Mouse (Mus musculus): ENCODE data around the gene Clnk. TPM values are rescaled to one million over a fixed set of nuclear protein-coding genes. Genes with fewer than 3 reads are reported as not detected.
A peak's percentile ranks its signal among the peaks of the same experiment; 100 is the strongest.

Clnk gene
- polyA plus RNA-seq, 1 experiment from 2014 or later, result 0.18 TPM

DNA sequence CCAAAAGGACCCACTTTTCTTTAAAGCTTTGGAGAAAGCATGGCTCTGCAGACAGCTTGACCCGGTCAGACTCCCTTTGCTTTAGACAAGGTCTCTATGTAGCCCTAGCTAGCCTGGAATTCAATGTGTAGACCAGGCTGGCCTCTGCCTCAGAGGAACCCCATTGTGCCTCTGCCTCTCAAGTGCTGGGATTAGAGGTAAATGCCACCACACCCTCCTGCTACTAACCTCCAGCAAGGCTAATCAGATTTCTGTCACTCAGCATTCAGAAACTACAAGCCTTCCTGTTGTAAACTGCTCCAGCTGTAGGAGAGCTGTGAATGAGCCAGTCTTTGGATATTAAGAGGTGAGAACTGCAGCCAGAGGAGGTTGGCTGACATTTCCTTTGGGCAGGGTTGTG is 188.9 kb downstream of the Clnk start:
- Histone ChIP-seq H3K9ac (ENCODE audit: low read length) (no peak overlapping the region), H3K27ac (ENCODE audit: low read depth, low read length) (no peak overlapping the region), H3K4me1 (ENCODE audit: control insufficient read depth, insufficient read depth, low read length) (peaks cover 12% of the 10 kb centered on the region), H3K4me3 (ENCODE audit: low read depth, low read length) (no peak overlapping the region), H3K36me3 (ENCODE audit: control insufficient read depth, insufficient read depth, low read length) (peaks cover 2% of the 10 kb centered on the region; the same call in 1 of the 2 replicates), H3K9me3 (ENCODE audit: control insufficient read depth, low read length) (no peaks in the 10 kb centered on the region), H3K27me3 (ENCODE audit: control insufficient read depth, insufficient read depth, low read length) (no peaks in the 10 kb centered on the region), H3K4me2 (no peak overlapping the region)
- ATAC-seq (ENCODE audit: low FRiP score) (no peak), DNase-seq (ENCODE audit: low spot score, missing footprints) (no peak)
- WGBS, result 79% methylated on average over 1 of the region's 1 CpGs

DNA sequence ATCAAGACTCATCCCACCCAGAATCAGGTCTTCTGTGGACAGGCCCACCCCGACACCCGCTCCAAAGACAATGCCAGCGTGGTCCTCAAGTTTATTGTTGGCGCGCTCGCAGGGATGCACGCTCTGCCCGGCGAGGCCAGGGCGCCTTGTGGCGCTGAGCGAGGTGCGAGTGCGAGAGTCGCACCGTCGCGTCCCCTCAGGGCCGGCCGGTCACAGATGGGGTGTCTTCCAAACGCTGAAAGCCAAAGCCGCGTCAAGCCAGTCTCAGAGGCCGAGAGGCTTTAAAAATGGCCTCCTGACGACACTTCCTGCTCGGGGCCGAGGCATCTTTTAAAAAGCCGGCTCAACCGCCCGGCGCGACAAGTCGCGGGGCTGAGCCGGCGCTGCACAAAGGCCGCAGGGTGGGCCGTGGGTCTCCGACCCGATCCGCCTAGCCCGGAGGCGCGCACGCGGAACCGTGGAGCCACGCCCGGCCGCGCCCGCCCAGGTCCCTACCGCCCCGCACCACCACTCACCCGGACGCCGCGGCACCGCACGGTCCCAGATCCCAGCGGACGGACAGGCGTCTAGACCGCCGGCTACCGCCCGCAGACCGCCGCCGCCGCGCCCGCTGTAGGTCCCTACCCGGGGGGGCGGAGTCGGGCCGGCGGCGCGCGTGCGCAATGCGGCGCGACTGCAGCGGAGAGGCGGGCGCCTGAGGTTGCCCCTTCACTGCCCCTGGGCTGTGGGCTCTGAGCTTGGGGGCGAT is 192.3 kb downstream of the Clnk start, which contains the start of gene Zfp518b:
Zfp518b (minus strand) TSS at position 663 of the 748 bp plus-strand sequence.
- Histone ChIP-seq H3K9ac (ENCODE audit: low read length) (peak within 1 kb of the TSS; percentile 97), H3K4me3 (ENCODE audit: low read depth, low read length) (peak within 1 kb of the TSS; percentile 78), H3K9me3 (ENCODE audit: control insufficient read depth, low read length) (no peaks in the 10 kb centered on the region), H3K4me1 (ENCODE audit: control insufficient read depth, insufficient read depth, low read length) (peaks cover 12% of the 10 kb centered on the region), H3K4me2 (peak within 1 kb of the TSS; percentile 72), H3K36me3 (ENCODE audit: control insufficient read depth, insufficient read depth, low read length) (peaks cover 26% of the 10 kb centered on the region), H3K27me3 (ENCODE audit: control insufficient read depth, insufficient read depth, low read length) (no peaks in the 10 kb centered on the region), H3K27ac (ENCODE audit: low read depth, low read length) (peak within 1 kb of the TSS; percentile 88)
- DNase-seq (ENCODE audit: low spot score, missing footprints) (peak; percentile 98), ATAC-seq (ENCODE audit: low FRiP score) (peak; percentile 95)
- under 1% methylated on average over 82 of the region's 89 CpGs for WGBS

GRCm38 (mm10) chr5:38658836-38659235 is 217.8 kb downstream of the Clnk start:
- Histone ChIP-seq H3K9me3 (ENCODE audit: control insufficient read depth, low read length) (no peaks in the 10 kb centered on the region), H3K4me3 (ENCODE audit: low read depth, low read length) (no peak overlapping the region), H3K4me2 (no peak overlapping the region), H3K27me3 (ENCODE audit: control insufficient read depth, insufficient read depth, low read length) (no peaks in the 10 kb centered on the region), H3K27ac (ENCODE audit: low read depth, low read length) (no peak overlapping the region), H3K9ac (ENCODE audit: low read length) (no peak overlapping the region), H3K4me1 (ENCODE audit: control insufficient read depth, insufficient read depth, low read length) (no peaks in the 10 kb centered on the region), H3K36me3 (ENCODE audit: control insufficient read depth, insufficient read depth, low read length) (no peaks in the 10 kb centered on the region)
- DNase-seq (ENCODE audit: low spot score, missing footprints) (no peak), ATAC-seq (ENCODE audit: low FRiP score) (no peak)
- 85% methylated on average over 5 of the region's 5 CpGs for WGBS

Other genes starting within 250 kb of the Clnk start
- 39.9 and 42.1 TPM in 2 replicates for gene Zfp518b, start 192.0 kb downstream of the Clnk start, polyA plus RNA-seq (2014; fragmentation: Nextera tagmentation; extraction: Ambion mirVana)